Mouse (Mus musculus) c-Kit-negative CD71-positive TER-119-positive erythroid progenitor cells, embryonic 14.5 days (primary cell): Measurements from ENCODE around the gene Thada.

Source experiments
- DNase-seq: peaks from one replicate; pipeline ENCODE4 v3.0.0-alpha.2; 2013; ENCODE audit warnings: low read depth, low spot score

Thada gene

GRCm38 (mm10) chr17:84372411-84373045 lies 93.5 kb downstream of the Thada start:
- DNase-seq = no peak

GRCm38 (mm10) chr17:84370385-84370784 lies 95.6 kb downstream of the Thada start:
- DNase-seq = no peak

GRCm38 (mm10) chr17:84369769-84370168 lies 96.2 kb downstream of the Thada start:
- no peak for DNase-seq

- DNase-seq = no peak
These were observed 97.6 kb downstream of the Thada start for GRCm38 (mm10) chr17:84368213-84369014.

- DNase-seq = no peak
These were observed 98.3 kb downstream of the Thada start for GRCm38 (mm10) chr17:84367663-84368062.

- no peak for DNase-seq
These were observed 100.2 kb downstream of the Thada start for GRCm38 (mm10) chr17:84365791-84366301.

- DNase-seq = no peak
These were observed 100.8 kb downstream of the Thada start for GRCm38 (mm10) chr17:84365006-84365716.

- DNase-seq = no peak
These were observed 102.6 kb downstream of the Thada start for GRCm38 (mm10) chr17:84363444-84363843.

- DNase-seq = no peak
These were observed 103.3 kb downstream of the Thada start for GRCm38 (mm10) chr17:84362581-84363286.

- no peak for DNase-seq
These were observed 105.0 kb downstream of the Thada start for GRCm38 (mm10) chr17:84361006-84361405.

- no peak for DNase-seq
These were observed 106.2 kb downstream of the Thada start for GRCm38 (mm10) chr17:84359810-84360209.

GRCm38 (mm10) chr17:84358951-84359644 lies 106.9 kb downstream of the Thada start:
- no peak for DNase-seq

GRCm38 (mm10) chr17:84357776-84358175 lies 108.2 kb downstream of the Thada start:
- DNase-seq = no peak

- no peak for DNase-seq
These were observed 109.7 kb downstream of the Thada start for GRCm38 (mm10) chr17:84356056-84356887.

GRCm38 (mm10) chr17:84355006-84355405 lies 111.0 kb downstream of the Thada start:
- DNase-seq = no peak

- DNase-seq = no peak
These were observed 112.1 kb downstream of the Thada start for GRCm38 (mm10) chr17:84353902-84354311.

GRCm38 (mm10) chr17:84353224-84353901 lies 112.6 kb downstream of the Thada start:
- DNase-seq = no peak

GRCm38 (mm10) chr17:84352790-84353154 lies 113.2 kb downstream of the Thada start:
- DNase-seq = no peak
